Mouse (Mus musculus) telencephalon, adult 2 months (tissue): ENCODE results near the gene Arl15.

Source experiments
- DNase-seq: peaks from one replicate; pipeline ENCODE4 v3.0.0-alpha.2; 2011; ENCODE audit warnings: low read depth, low spot score

Gene Arl15

DNA sequence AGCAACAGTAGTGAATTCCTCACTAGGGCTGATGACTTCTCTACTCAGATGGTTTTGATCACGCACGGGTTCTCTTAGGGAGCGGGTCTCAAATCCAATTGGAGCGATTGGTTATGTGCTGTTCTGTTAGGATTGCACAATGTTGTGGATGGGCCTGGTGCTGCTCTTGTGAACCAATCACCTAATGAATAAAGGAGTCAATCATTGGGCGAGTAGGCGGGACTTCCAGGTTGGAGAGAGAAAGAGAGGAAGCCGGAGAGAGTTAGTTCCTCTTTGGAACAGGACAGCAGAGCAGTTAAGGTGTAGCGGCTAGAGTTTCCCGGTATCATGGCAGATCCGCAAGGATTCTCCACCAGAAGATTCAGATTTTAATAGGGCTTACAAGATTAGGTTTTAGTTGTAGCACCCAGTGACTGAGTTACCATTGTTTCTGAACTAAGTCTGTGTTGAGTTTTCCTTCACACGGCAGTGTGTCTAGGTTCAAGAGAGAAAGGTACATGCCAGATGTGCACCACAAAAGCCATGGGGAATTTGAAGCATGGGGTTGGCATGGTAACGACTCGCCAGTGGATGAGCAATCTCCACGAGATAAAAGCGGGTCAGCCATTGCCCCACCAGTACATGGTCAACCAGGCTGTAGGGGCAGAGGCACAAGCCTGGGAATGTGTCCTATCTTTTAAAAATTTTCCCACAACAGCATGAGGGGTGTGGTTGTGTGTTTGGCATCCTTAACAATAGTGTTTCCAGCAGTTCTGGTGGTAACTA is 408.7 kb downstream of the Arl15 start:
- no peak for DNase-seq
